Mouse (Mus musculus) G1E-ER4 (cell line): ENCODE data around the gene Slc16a2. TPM values are rescaled to one million over a fixed set of nuclear protein-coding genes. Genes with fewer than 3 reads are reported as not detected.

Experiments used
- GATA1 ChIP-seq: IDR thresholded peaks from one replicate; pipeline ENCODE4 v1.8.0; 2012; ENCODE audit warnings: low read length, inconsistent platforms
- polyA plus RNA-seq: library from polyadenylated mRNA; stranded (reverse); fragments of >175 nt; gene quantifications from 2 replicates; pipeline ENCODE4 v1.2.3, GENCODE M21; 2012

Slc16a2 gene
- polyA plus RNA-seq, 1 experiment = not detected

DNA sequence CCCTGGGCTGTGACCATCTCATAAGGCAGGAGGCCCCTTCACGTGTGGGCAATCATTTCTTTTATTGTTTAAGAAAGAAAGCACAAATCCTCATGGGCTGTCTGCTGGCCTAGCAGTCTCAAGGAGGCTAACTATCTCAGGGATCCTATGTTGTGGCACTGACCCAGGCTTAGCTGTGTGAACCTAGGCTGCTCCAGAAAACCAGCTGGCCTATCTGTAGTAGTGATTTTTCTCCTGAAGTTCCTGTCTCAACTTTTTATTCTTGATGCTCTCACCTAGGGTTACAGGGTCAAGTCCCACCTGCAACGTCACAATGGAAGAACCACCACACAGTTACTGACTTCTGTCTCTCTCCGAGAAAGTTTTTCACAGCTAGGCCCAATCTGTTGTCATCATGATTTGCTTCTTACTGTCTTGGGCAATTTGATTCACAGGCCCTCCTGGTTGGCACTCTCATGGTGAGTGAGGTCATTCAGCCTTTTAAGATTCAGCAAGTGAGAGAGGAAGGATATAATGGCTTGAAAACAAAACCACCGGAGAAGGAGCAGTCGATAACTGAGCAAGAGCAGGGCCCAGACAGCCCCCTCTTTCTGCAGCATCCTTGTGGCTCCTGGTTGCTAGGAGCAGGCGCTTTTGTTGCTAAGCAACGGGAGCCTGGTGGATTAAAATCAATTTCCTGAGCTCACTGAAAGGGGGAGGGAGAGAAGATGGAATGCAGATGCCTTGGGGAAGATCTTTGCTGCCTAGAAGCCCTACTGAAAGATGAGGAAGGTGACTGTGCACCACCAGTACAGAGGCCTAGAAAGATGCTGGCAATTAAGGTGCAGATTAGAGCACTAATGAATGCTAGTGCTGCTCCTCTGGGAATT is 77.4 kb downstream of the Slc16a2 start:
- TF ChIP-seq GATA1 = no peak

DNA sequence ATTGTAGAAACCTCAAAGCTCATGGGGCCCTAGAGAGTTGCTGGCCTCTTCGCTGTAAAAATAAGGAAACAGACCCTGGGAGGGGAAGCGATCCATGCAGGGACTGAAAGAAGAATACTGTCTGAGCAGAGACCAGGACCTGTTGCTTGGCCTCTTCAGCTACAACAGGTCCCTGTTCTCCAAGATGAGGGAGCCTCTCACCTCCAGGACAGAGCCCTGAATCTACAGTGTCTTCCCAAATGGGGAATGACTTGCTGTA is 79.8 kb downstream of the Slc16a2 start:
- no peak for TF ChIP-seq GATA1

DNA sequence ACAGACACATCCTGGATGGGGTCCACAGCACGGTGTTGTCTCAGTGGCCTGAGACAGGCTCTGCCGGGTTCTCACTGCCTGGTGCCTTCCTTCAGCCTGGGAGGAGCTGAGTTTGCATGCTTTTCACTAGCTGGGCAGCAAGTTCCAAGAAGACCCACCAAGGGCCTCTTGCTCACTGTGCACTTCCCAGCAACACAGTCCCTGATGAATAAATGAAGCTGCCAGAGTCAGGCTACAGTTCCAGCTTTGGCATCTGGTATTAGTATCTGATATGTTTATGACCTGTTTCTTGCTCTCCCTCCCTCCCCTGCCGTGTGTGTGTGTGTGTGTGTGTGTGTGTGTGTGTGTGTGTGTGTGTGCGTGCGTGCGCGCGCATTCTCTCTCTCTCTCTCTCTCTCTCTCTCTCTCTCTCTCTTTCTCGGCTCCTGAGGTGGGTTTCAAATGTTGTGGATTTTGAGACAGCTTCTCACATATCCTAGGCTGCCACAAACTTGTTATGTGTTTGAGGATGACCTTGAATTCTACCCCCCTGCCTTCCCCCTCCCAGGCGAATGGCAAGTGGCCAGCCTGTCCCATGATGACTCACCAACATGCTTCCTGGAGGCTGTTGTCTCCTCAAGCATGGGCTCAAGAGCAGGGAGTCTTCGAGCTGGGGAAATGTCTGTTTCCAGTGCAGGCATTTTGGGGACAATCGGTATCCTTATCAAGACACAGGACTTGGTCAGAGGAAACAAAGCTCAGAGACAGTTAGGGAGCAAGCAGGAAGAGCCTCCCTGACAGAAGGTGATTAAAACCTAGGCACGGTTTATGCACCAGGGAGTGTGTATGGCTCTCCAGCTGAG is 80.3 kb downstream of the Slc16a2 start:
- no peak for TF ChIP-seq GATA1

DNA sequence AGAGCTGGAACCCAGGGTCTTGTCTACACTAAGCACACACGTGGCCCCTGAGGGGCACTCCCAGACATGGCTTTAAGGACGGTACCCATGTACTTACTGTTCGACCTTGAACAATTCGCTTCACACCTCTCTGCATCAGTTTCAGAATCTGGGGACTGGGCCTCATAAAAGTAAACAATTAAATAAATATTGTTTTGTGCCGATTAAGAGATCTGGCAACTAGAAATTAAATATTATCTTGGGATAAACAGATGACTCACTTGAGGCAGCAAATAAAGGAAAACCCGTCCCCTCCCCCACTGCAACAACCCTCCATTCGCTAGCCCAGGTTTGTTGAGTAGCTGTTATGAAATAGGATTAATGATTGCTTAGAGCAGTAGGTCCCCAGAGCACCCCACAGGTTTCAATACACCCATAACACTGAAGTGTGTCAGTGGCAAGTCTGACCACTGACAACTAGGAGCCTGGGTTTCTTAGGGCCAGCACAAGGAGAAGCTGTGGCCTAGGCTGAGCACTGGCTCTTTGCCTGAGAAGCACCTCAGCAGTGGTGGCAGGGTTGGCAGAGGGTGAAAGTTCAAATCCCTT is 87.7 kb downstream of the Slc16a2 start:
- no peak for TF ChIP-seq GATA1

DNA sequence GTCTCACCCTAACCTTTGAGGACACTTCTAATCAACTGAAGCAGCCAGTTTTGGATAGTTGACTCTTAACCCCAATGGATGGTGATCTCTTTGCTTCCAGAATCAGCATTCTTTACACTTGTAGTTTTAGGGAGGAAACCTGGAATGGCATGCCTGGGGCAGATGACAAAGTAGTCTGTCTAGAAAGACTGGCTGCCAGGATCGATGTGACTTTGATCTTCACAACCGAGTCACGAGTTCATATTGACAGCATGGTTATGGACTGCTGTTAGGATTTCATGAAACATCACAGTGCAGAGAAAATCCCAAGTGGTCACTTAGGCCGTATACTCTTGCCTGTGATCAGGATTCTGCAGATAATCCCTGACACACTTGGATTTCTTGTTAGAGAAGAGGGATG is 88.7 kb downstream of the Slc16a2 start:
- no peak for TF ChIP-seq GATA1

DNA sequence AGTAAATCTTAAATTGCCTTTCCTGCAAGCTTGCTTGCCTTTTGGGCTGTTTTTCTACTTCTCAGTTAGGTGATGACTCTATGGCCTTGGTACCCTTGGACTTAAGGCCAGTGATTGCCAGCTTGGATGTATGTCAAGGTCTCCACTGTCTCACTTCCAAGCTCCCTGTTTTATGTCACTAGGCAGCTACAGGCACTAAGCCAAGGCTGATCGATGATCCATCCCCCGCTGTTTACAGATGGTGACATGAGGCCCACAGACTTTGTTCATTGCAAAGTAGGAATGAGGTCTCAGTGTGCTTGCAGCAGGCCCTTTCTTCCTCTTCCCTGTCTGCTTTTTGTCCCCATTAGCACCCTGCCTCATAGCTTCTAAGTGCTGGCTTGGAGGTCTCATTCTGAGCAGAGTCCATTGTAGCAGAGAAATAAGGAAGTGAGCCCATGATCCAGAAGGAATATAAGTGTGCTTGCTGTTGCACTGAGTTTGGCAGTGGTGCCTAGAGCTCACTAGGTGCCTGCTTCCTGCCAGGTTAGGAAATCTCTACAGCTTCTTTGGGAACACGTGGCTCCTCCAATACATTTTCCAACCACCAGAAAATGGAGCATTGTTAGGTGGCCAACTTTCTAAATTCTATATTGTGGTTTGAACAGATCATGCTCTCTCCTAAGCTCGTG is 89.6 kb downstream of the Slc16a2 start:
- no peak for TF ChIP-seq GATA1

DNA sequence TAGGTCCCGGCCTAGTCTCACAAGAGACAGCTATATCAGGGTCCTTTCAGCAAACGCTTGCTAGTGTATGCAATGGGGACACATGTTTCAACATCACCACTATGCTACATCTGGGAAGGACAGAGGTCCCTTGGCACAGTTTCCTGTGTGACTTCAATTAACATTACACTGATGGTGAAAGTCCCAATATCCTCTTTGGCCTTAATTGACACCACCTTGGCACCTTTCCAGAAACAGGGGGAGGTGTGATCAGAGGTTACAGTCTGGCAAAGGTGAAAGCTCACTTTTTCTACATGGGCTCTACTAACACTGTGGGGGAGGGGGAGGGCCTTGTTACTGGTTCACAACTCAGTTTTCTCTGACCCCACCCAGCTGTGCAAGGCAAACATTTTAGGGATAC is 99.3 kb downstream of the Slc16a2 start:
- no peak for TF ChIP-seq GATA1

DNA sequence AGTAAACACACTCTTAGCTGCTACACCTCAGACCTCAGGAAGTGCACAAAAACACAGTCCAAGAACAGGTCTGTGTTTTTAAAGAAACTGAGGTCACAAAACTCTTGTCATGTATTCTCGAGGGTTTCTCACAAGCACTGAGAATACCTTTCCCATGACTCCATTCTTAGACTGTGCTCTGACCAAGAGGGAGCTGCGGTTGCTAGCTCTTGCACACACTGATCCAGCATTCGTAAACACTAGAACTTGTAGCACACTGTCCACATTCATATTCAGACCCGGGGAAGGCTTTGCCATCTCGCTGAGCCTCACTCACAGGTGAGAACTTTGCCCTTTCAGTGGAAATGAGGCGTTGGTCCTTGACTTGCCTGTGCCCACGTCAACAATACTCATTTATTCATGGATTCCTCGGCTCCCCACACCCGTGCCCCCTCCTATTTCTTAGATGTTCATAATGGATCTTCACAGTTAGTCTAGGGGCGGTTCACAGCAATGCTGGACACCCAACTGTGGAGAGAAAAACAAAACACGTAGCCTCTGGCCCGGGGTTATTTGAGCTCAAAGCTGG is 102.1 kb downstream of the Slc16a2 start:
- TF ChIP-seq GATA1 = no peak

DNA sequence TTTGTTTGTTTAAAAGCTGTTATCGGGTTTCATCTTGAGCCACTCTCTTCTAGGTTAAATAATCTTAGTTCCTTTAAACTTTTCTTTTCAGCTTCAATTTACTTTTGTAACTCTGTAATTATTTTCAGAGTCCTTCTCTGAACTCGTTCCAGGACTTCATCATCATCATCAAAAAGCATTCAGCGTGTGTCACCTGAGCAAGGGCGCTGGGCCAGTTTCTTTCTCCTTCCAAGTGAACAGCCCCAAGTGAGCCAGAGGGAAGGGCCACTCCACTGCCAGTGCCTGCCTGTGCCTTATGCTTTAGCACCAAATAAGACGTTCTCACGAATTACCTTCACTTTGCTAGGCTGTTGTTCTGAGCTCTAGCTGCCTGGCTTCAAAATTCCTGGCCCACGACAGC is 108.9 kb downstream of the Slc16a2 start:
- no peak for TF ChIP-seq GATA1

DNA sequence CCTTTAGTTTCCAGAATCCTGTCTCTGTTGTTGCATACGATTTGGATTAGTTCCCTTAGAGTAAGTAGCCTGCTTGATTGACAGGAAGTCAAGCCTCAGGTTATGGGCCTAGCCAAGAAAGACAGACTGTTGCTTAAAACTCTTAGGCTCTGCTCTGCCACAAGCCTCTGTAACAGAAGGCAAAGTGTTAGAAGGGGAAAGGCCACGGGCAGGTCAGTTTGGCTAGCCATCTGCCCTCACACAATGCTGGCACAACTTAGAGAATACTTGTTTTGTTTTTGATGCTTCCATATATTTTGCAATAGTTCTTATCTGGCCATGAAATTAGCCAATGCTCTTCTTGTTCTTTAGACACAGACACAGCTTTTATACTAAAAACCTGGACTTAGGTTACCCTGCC is 112.1 kb downstream of the Slc16a2 start:
- TF ChIP-seq GATA1 = no peak

DNA sequence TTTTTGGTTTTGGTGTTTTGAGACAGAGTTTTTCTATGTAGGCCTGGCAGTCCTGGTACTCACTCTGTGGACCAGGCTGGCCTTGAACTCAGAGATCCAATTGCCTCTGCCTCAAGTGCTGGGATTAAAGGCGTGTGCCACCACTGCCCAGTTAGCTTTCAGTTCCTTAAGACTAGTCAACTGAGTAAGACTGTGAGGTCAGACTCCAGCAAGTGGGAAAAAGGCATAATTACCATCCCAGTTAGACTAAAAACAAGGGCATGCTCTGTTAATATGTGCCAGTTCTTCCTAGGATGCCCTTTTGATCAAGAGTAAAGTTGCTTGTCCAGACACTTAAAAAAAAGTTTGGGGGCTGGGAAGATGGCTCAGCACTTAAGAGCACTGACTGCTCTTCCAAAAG is 113.2 kb downstream of the Slc16a2 start:
- TF ChIP-seq GATA1 = no peak

DNA sequence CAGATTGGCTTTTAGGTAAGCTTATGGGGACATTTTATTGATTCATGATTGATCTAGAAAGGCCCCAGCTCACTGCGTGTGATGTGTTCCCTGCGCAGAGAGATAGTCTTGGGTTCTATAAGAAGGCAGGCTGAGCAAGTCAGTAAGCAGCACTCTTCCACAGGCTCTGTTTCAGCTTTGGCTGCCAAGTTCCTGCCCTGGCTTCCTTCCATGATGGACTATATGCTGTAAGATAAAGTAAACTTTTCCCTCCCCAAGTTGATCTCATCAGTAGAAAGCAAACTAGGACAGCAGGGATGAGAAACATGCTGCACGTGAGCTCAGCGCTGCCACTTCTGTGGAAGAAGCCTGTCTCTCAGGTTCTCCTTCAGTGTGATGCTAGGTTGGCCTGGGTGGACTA is 117.2 kb downstream of the Slc16a2 start:
- TF ChIP-seq GATA1 = no peak

DNA sequence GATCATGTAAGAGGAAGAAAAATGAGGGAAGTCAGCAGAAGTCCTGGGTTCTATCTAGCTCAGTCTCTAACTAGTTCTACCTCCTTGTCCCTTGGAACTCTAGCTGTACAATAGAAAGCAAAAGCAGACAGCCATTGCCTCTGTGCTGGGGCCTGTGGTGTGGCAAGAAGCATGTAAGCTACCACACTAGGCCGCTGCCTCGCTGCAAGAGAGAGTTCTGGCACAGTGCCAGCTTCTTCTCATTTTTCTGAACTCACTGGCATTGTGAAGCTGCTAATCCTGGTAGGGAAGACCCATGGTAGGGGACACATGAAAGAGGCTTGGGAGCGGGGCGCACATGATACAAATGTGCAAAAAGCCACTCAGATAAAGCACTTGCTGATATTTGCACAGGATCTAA is 117.8 kb downstream of the Slc16a2 start:
- TF ChIP-seq GATA1 = no peak

DNA sequence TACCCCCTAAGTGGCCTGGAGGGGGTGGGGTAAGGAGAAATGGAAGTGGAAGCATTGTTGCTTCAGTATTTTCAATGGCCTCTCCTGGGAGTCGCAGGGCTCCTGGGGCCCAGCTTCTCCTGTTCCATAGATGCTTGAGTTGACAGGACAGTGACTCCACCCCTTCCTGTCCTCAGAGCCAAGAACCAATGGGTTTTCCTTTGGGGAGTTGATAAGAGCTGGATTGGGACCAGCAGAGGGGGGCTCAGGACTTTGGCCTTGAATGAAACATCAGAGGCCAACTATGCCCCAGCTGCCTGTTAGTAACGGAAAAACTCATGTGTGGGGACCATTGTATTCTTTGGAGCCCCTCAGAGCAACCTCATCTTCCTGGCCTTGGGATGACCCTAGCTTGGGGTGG is 124.0 kb downstream of the Slc16a2 start:
- TF ChIP-seq GATA1 = no peak

DNA sequence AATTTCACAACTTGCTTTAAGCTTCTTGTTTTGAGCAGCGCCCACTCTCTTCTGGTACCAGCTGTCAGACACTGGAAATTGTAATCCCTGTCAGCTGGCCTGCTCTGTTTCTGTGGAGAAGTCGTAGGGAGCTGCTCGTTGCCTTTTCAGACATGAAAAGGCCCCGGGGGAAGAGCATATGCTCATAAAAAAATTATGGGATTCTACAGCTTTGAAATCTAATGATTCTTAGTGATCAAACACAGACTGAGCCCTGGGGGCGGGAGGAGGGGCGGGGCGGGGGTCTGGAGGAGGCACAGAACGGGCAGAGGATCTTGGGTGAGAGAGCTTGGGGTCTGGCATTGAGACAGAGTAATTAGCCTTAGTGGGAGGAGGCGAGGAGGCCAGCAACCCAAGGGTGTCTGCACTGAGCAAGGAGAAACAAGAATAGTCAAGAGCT is 125.7 kb downstream of the Slc16a2 start:
- no peak for TF ChIP-seq GATA1

DNA sequence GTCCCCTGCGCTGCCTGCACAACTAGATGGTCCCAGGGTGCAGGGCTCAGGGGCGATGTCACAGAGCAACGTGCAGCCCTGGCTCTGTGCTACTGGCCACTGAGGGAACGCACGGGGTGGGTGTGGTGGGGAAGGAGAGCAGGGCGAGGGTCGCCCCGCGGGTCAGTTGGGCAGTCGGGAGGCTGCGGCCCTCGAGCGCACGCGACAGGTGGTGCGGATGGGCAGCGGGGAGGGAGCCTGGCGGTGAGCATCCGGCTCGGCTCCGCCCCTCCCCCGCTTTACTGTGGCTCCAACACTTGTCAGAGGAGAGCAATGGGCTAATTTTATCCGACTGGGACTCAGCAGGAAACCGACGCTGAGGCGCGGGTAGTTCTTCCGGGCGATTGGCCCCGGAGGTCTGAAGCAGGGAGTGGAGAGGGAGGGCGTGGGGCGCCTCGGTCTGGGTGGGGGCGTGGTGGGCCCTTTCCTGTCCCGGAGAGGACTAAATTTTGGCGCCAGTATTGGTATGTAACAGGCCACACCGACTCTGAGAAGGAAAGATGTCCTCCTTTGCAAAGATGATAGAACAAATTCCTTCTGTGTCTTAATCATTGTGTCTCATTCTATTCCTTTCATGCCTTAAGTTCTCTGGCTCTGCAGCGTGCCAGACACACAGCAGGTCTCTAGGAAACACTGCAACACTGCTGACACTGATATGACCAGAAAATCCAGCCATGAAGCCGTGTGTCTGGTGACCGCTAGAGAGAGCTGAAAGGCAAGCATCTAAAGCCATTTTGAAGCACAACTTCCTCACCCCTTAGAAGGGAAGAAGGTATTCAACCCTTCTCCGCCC is 126.4 kb downstream of the Slc16a2 start:
- no peak for TF ChIP-seq GATA1
